Mouse (Mus musculus): Measurements from ENCODE around the gene Chmp4b.

Chmp4b gene

GRCm38 (mm10) chr2:154651363-154651762 lies at the start of gene Chmp4b:
TSS of gene Chmp4b (plus strand) at chr2:154651705.
- no peak for DNase-seq (ENCODE audit: low spot score in 2 of 2)

GRCm38 (mm10) chr2:154603007-154603637 lies 48.4 kb upstream of the Chmp4b start:
- no peak for DNase-seq (ENCODE audit: low spot score in 2 of 2)

DNA sequence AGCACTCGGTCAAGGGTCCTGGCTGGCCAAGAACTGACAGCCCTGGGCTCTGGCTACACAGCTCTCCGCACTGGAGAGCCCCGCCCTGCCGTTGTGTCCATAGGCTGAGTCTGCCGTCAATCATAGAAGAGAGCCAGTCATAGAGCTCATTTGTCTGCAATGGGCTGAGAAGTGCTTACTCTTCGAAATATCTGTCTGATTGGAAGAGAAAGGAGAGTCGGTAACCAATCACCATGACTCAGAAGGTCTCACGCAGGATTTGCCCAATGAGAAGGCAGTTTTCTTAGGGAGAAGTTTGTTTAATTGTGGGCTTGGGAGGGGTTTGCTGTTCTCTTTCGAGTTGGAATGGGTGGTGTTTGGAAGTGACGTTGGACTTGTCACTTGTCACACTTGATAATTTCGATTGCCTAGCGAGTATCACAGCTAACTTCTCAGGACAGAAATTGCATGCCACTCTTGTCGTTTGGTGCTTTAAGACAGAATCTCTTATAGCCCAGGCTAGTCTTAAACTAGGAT lies 47.8 kb upstream of the Chmp4b start, which contains the start of gene Pxmp4:
Gene Pxmp4 (minus strand): TSS at position 71 of the 516 bp plus-strand sequence.
- DNase-seq (ENCODE audit: low spot score in 2 of 2): peak; percentile 100

- no peak for DNase-seq (ENCODE audit: low spot score in 2 of 2)
Measured at GRCm38 (mm10) chr2:154604156-154604555, 47.3 kb upstream of the Chmp4b start.

DNA sequence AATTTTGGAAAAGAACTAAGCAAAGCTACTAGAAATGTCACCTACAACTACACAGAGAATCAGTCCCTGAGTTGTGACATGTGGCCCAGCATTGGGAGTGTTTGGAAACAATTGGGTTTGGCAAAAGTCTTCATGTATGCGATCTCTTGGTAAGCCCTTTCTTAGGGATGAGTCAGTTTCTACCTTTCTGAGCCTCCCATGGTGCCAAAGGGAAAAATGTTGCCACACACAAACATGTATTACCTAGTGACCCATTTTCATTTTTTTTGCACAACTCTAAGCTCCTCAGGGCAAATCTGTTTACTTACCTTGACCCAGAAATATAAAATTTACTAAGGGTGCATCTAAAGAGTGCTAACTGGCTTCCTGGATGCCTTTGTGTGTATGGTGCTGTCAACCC lies 44.5 kb upstream of the Chmp4b start:
- no peak for DNase-seq (ENCODE audit: low spot score in 2 of 2)

GRCm38 (mm10) chr2:154609050-154609767 lies 42.3 kb upstream of the Chmp4b start:
- DNase-seq (ENCODE audit: low spot score in 2 of 2): no peak

GRCm38 (mm10) chr2:154613118-154614115 lies 38.1 kb upstream of the Chmp4b start, which contains the start of the genes Zfp341 and 4930519P11Rik:
TSS of gene Zfp341 (plus strand) at chr2:154613297.
TSS of gene 4930519P11Rik (minus strand) at chr2:154613437.
- peak; percentile 89 to 90 for DNase-seq (ENCODE audit: low spot score in 2 of 2)

DNA sequence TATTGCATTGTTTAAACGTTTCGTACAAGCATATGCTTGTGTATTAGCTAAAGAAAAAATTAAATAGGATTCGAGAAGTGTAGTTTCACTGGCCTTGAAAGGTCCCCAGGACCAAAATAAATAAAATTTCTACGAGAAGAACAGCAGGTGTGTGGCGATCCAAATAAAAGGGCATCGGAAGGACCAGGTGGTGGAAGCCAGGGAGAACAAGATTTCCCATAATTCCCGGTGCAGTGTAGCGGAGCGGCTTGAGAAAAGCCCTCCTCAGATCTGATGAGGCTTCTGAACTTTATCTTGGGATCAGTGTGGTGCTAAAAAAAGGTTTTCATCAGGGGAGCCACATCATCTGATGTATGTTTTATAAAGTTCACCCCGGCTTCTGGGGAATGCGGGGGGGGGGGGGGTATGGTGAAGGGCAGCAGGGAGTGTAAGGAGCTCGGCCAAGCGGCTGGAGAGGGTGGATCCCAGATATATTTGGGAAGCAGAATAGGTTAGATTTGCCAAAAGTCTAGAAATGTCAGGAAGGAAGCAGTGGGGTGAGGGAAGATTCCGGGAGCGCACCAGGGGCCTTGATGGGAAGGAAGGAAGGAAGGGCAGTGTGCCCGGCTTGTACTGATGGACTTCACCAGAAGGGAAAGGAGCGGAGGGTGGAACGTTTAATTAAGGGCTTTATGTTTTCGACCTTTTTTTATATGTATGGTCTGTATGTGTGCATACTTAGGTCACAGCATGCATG lies 36.5 kb upstream of the Chmp4b start:
- DNase-seq (ENCODE audit: low spot score in 2 of 2): peak in 1 of 2 experiments; percentile 37

GRCm38 (mm10) chr2:154615674-154616073 lies 35.8 kb upstream of the Chmp4b start:
- DNase-seq (ENCODE audit: low spot score in 2 of 2): no peak

DNA sequence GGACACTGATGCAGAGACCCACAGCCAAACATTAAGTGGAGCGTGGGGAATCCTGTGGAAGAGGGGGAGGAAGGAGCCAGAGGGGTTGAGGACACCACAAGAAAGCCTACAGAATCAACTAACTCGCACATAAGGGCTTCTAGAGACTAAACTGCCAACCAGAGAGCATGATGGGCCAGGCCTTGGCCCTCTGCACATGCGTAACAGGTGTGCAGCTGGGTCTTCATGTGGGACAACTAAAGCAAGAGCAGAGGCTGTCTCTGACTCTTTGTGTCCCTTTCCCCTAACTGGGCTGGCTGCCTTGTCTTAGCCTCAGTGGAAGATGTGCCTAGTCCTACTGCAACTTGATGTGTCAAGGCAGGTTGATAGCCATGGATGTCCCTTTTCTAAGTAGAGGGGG lies 34.4 kb upstream of the Chmp4b start:
- DNase-seq (ENCODE audit: low spot score in 2 of 2): no peak

DNA sequence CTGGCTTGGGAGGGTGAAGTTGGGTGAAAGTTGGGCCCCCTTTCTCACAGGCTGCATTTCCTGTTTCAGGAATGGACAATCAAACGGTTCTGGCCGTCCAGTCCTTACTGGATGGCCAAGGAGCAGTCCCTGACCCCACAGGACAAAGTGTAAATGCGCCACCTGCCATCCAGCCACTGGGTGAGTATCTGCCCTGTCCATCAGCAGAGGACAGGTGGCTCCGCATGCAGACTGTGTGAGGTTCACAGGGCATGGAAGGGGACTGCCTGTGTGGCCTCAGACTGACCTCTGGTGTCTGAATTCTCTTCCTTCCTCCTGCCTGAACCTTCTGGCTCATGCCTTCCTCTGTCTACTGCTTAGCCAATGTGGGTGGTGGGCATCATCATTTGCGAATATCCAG lies 29.8 kb upstream of the Chmp4b start:
- no peak for DNase-seq (ENCODE audit: low spot score in 2 of 2)

DNA sequence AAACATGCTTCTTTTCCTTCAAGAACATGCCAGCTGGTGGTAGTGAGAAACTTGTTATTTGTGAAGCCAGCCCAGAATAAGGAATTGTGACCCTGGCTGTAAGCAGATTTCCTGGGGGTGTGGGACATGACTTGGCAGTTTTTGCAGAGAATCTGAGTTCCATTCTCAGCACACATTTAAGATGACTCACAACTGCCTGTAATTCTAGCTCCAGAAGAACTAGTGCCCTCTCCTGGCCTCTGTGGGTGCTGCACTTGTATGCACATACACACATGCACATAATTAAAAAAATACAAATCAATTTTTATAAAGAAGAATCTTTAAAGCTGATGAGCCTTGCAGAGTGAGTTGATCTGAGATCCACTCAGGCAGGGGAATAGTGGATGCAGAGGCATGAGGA lies 27.4 kb upstream of the Chmp4b start:
- DNase-seq (ENCODE audit: low spot score in 2 of 2): no peak

GRCm38 (mm10) chr2:154630531-154630930 lies 21.0 kb upstream of the Chmp4b start:
- DNase-seq (ENCODE audit: low spot score in 2 of 2): no peak

DNA sequence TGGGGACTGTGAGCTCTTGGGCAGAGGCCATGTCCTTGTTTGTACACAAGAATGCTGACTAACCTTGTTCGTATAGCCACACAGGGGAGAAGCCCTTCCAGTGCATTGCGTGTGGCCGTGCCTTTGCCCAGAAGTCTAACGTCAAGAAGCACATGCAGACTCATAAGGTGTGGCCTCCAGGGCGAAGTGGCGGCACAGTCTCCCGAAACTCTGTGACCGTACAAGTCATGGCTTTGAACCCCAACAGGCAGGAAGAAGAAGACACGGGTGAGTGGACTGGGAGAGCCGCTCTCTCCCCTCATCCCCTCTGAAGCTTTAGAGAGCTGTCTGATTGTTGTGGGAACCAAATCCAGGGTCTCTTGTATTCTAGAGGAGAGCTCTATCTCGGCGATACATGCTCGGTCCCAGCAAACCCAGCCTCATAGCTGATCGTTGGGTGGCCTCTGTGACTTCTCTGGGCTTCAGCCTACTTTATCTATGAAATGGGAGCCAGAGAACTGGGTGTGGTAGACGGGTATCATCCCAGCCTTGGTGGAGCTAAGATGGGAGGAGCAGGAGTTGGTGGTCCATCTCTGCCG lies 19.2 kb upstream of the Chmp4b start:
- DNase-seq (ENCODE audit: low spot score in 2 of 2): no peak

- DNase-seq (ENCODE audit: low spot score in 2 of 2): no peak
Measured at GRCm38 (mm10) chr2:154633039-154633742, 18.3 kb upstream of the Chmp4b start.

DNA sequence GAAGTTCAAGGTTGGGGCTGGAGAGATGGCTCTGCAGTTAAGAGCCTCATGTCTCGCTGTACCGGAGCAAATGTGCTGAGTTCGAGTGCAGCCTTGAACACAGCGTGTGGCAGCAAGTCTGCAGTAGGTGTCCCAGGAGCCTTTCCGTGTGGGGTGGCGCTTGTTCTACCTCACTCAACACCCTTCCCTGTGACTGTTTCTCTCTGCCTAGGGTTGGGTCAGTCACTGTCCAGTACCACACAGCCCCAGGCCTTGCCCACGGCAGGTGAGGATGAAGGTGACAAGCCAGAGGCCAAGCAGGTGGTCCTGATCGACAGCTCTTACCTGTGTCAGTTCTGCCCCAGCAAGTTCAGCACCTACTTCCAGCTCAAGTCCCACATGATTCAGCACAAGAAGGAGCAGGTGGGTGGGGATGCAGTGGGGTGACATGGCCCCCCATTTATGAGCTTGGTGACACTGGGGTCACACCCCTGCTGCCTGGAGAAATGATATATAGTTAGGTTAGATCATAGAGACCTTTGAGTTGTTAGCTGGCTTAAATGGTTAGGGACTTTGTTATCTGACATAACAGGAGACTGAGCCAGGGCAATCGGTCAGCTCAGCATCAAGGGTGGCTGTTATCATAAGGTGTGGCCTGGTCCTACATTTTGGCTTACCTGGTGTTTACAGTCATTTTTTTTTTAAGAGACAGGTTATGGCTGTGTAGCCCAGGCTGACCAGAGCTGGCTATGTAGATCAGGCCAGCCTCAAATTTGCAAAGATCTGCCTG lies 17.4 kb upstream of the Chmp4b start:
- DNase-seq (ENCODE audit: low spot score in 2 of 2): no peak

DNA sequence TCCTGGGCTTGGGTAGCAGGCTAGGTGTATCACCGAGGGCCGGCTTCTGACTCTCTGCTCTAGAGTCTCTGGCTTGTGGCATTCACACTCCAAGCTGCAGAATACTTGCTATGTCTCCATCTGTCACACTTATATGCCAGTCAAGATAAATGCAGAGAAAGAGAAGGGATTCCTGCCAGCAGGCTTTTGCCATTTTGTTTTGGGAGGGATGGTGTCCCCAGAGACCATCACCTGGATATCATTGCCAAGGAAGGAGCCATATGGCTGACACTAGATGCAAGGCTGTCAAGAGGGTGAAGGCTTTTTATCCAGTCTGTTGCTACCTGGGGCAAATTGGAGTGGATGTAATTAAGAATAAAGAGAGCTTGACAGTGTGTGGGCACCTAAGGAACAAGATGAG lies 15.7 kb upstream of the Chmp4b start:
- no peak for DNase-seq (ENCODE audit: low spot score in 2 of 2)

DNA sequence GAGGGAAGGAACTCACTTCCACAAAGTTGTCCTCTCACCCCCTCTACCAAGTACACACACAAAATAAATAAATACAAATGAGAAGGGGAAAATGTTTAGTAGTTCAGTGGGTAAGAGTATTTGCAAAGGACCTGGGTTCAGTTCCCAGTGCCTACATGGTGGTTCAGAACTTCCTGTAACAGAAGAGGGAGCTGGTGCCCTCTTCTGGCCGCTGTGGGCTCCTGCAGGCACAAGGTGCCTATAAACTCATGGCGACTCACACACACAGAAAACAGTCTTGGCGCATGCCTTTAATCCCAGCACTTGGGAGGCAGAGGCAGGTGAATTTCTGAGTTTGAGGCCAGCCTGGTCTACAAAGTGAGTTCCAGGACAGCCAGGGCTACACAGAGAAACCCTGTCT lies 13.0 kb upstream of the Chmp4b start:
- no peak for DNase-seq (ENCODE audit: low spot score in 2 of 2)

DNA sequence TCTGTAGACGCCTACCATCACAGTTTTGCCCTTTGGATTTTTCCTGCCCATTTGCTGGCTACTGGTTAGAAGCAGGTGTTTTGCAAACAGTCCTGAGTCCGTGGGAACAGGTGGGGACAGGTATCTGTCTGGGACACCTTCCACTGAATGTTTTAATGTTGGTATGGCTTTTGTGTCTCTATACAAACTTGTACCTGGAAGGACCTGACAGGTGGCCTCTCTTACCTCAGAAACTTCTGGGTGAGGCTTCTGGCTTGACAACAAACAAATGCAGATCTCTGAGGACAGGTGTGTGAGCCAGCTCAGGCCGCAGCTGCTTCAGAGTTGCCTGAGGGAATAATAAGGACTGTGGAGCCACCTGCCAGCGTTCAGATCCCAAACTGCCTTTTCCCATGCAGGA lies 12.4 kb upstream of the Chmp4b start:
- DNase-seq (ENCODE audit: low spot score in 2 of 2): no peak

Measured in heart, adult 9 months (tissue).